Mouse (Mus musculus) embryonic facial prominence, embryonic 13.5 days (tissue): ENCODE results near the gene Trappc3. TPM values are rescaled to one million over a fixed set of nuclear protein-coding genes. Genes with fewer than 3 reads are reported as not detected.

Experiments used
- ATAC-seq: fragments of 200-750 bp; cut with Nextera tagmentation; 2 replicates; pipeline ENCODE4 v1.8.0; 2017; ENCODE audit warnings: low read depth; ENCODE audit not compliant: insufficient number of reproducible peaks, insufficient read depth, low FRiP score, low TSS enrichment
- H3K27ac ChIP-seq: fragments of 300-500 bp; sonication (generic); 2 replicates; pipeline ENCODE4 v1.5.1; 2015; ENCODE audit warnings: moderate library complexity, mild to moderate bottlenecking, inconsistent platforms
- H3K27me3 ChIP-seq: fragments of 300-500 bp; sonication (generic); 2 replicates; pipeline ENCODE4 v1.6.1; 2015; ENCODE audit warnings: mild to moderate bottlenecking, inconsistent platforms
- H3K36me3 ChIP-seq: fragments of 300-500 bp; sonication (generic); 2 replicates; pipeline ENCODE4 v1.6.1; 2015; ENCODE audit warnings: mild to moderate bottlenecking, inconsistent platforms
- H3K4me1 ChIP-seq: fragments of 300-500 bp; sonication (generic); 2 replicates; pipeline ENCODE4 v1.6.1; 2015; ENCODE audit warnings: inconsistent platforms
- H3K4me2 ChIP-seq: fragments of 300-500 bp; sonication (generic); 2 replicates; pipeline ENCODE4 v1.6.1; 2015; ENCODE audit warnings: moderate library complexity, mild to moderate bottlenecking, inconsistent platforms
- H3K4me3 ChIP-seq: fragments of 300-500 bp; sonication (generic); 2 replicates; pipeline ENCODE4 v1.5.1; 2015; ENCODE audit warnings: mild to moderate bottlenecking, inconsistent platforms
- H3K9ac ChIP-seq: fragments of 300-500 bp; sonication (generic); 2 replicates; pipeline ENCODE4 v1.6.1; 2015; ENCODE audit warnings: mild to moderate bottlenecking, inconsistent platforms
- H3K9me3 ChIP-seq: fragments of 300-500 bp; sonication (generic); 2 replicates; pipeline ENCODE4 v1.6.1; 2016; ENCODE audit warnings: inconsistent platforms
- WGBS: fragments of 180-500 bp; shearing (Covaris S2); methylation state at CpG from one replicate; pipeline ENCODE4 v1.1.7; 2015; ENCODE audit warnings: mixed read lengths; 5-methylcytosine and 5-hydroxymethylcytosine counted together
- polyA plus RNA-seq: library from polyadenylated mRNA; unstranded; fragments of >200 nt; fragmentation: Nextera tagmentation; extraction: Ambion mirVana; gene quantifications from 2 replicates; pipeline ENCODE4 v1.2.1, GENCODE M21; 2015

Trappc3 gene
- polyA plus RNA-seq, 1 experiment from 2014 or later: 126 TPM

GRCm38 (mm10) chr4:126305428-126305827, 43.3 kb downstream of the Trappc3 start:
- ATAC-seq: no peak
- H3K4me3 ChIP-seq: no peak overlapping the region
- WGBS: 91% methylated on average over 1 of the region's 1 CpGs

GRCm38 (mm10) chr4:126306058-126306457, 43.9 kb downstream of the Trappc3 start:
- peaks cover 23% of the 10 kb centered on the region for H3K27me3 ChIP-seq
- H3K4me2 ChIP-seq: no peak overlapping the region
- peaks cover 4% of the 10 kb centered on the region; the same call in 1 of the 2 replicates for H3K9me3 ChIP-seq
- WGBS: 88% methylated on average over 6 of the region's 6 CpGs
- H3K36me3 ChIP-seq: 0 out of 2 replicates have a peak, but pooled peaks cover 11% of the 10 kb centered on the region
- peaks cover 26% of the 10 kb centered on the region for H3K4me1 ChIP-seq
- no peak overlapping the region for H3K9ac ChIP-seq
- H3K4me3 ChIP-seq: no peak overlapping the region
- ATAC-seq: no peak
- no peak overlapping the region for H3K27ac ChIP-seq

More at GRCm38 (mm10) chr4:126305428-126305827, 43.3 kb downstream of the Trappc3 start:
- Histone ChIP-seq H3K9ac (no peak overlapping the region), H3K27me3 (peaks cover 28% of the 10 kb centered on the region), H3K36me3 (0 out of 2 replicates have a peak, but pooled peaks cover 7% of the 10 kb centered on the region), H3K27ac (no peak overlapping the region), H3K4me2 (no peak overlapping the region), H3K9me3 (peaks cover 4% of the 10 kb centered on the region; the same call in 1 of the 2 replicates), H3K4me1 (peaks cover 31% of the 10 kb centered on the region)

DNA sequence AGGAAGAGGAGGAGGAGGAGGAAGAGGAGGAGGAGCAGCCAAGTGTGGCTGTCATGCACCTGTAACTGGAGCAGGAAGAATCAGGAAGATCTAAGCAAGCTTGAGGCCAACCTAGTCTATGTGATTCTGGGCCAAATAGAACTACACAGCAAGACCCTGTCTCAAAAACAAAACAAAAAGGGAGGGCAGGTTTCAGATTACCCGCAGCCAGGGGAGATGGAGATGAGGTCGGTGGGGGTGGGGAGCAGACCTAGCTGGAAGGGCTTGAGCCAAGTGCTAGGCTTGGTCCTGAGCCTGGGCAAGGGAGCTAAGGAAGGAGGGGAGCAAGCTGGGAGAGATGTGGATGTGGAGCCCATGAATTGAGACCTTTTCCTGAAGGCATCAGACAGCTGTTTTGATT, 44.7 kb downstream of the Trappc3 start:
- Histone ChIP-seq H3K9me3 (peaks cover 4% of the 10 kb centered on the region; the same call in 1 of the 2 replicates), H3K27ac (no peak overlapping the region), H3K4me1 (peaks cover 26% of the 10 kb centered on the region), H3K4me2 (no peak overlapping the region), H3K9ac (no peak overlapping the region), H3K36me3 (peaks cover 11% of the 10 kb centered on the region; the same call in 1 of the 2 replicates), H3K27me3 (peaks cover 15% of the 10 kb centered on the region), H3K4me3 (no peak overlapping the region)
- 5% methylated on average over 2 of the region's 2 CpGs for WGBS
- ATAC-seq: no peak

DNA sequence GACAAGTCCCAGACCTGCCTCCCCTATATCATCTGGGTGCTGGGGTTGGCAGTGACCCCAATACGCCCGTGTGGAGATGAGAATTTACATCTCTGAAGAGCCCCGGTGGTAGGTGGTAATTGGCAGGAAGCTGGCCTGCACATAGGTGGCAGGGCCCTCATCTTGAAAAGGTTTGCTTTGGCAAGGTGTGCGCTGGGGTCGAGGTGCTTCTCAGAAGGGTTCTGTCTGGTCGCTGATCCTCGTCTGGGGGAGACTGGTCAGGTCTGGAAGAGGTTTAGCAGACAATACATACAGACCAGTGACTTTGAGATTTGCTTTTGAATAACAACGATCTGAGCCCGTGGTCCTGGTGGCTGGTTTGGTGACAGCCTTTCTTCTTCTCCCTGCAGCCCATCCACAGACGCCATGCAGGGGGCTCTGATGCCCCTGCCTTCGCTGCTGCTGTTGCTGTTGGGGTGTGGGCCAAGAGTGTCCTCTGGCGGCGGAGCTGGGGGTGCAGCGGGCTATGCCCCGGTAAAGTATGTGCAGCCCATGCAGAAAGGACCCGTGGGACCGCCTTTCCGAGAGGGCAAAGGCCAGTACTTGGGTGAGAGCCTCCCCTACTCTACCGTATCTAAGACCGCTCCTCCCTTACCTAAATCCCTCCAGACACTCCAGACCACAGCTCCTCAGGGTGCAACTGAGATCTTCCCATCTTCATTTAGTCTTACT, 47.2 kb downstream of the Trappc3 start:
- Histone ChIP-seq H3K9me3 (peaks cover 4% of the 10 kb centered on the region; the same call in 1 of the 2 replicates), H3K9ac (peak overlapping the region; percentile 40), H3K27ac (no peak overlapping the region), H3K4me1 (peaks cover 44% of the 10 kb centered on the region), H3K27me3 (no peaks in the 10 kb centered on the region), H3K4me3 (peak overlapping the region; percentile 18; the same call in 1 of the 2 replicates), H3K36me3 (peaks cover 7% of the 10 kb centered on the region; the same call in 1 of the 2 replicates), H3K4me2 (peak overlapping the region; percentile 52)
- 18% methylated on average over 20 of the region's 20 CpGs for WGBS
- ATAC-seq: no peak; the same call in 1 of the 2 replicates

- peaks cover 49% of the 10 kb centered on the region for H3K4me1 ChIP-seq
- 0 out of 2 replicates have a peak overlapping the region, but pooled peaks have one; percentile 40 for H3K9ac ChIP-seq
- peak; percentile 48; the same call in 1 of the 2 replicates for ATAC-seq
- peaks cover 7% of the 10 kb centered on the region; the same call in 1 of the 2 replicates for H3K36me3 ChIP-seq
- WGBS: 1% methylated on average over 7 of the region's 7 CpGs
- no peak overlapping the region for H3K27ac ChIP-seq
- peak overlapping the region; percentile 18; the same call in 1 of the 2 replicates for H3K4me3 ChIP-seq
- peaks cover 4% of the 10 kb centered on the region; the same call in 1 of the 2 replicates for H3K9me3 ChIP-seq
- no peaks in the 10 kb centered on the region for H3K27me3 ChIP-seq
- H3K4me2 ChIP-seq: peak overlapping the region; percentile 52
These were observed 47.8 kb downstream of the Trappc3 start for GRCm38 (mm10) chr4:126309922-126310309.

DNA sequence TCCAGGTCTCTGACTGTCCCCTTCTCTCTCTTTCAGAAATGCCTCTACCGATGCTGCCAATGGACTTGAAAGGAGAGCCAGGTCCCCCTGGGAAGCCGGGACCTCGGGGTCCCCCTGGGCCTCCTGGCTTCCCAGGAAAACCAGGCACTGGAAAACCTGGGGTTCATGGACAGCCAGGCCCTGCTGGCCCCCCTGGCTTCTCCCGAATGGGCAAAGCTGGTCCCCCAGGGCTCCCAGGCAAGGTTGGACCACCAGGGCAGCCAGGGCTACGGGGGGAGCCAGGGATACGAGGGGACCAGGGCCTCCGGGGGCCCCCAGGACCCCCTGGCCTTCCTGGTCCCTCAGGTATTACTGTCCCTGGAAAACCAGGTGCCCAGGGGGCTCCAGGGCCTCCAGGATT, 48.2 kb downstream of the Trappc3 start:
- peaks cover 52% of the 10 kb centered on the region for H3K4me1 ChIP-seq
- H3K27me3 ChIP-seq: no peaks in the 10 kb centered on the region
- H3K9me3 ChIP-seq: peaks cover 4% of the 10 kb centered on the region; the same call in 1 of the 2 replicates
- no peak for ATAC-seq
- no peak overlapping the region for H3K4me3 ChIP-seq
- WGBS: 70% methylated on average over 7 of the region's 7 CpGs
- no peak overlapping the region for H3K4me2 ChIP-seq
- no peak overlapping the region for H3K27ac ChIP-seq
- H3K9ac ChIP-seq: no peak overlapping the region
- peaks cover 7% of the 10 kb centered on the region for H3K36me3 ChIP-seq

GRCm38 (mm10) chr4:126311566-126312200, 49.6 kb downstream of the Trappc3 start:
- no peak overlapping the region for H3K4me3 ChIP-seq
- peak overlapping the region; percentile 88; the same call in 1 of the 2 replicates for H3K27ac ChIP-seq
- H3K36me3 ChIP-seq: peaks cover 21% of the 10 kb centered on the region
- ATAC-seq: no peak
- 92% methylated on average over 16 of the region's 16 CpGs for WGBS
- H3K9ac ChIP-seq: no peak overlapping the region
- no peak overlapping the region for H3K4me2 ChIP-seq
- H3K27me3 ChIP-seq: no peaks in the 10 kb centered on the region
- no peaks in the 10 kb centered on the region for H3K9me3 ChIP-seq
- H3K4me1 ChIP-seq: peaks cover 63% of the 10 kb centered on the region

- 20% methylated on average over 5 of the region's 5 CpGs for WGBS
- H3K4me3 ChIP-seq: no peak overlapping the region
- no peaks in the 10 kb centered on the region for H3K9me3 ChIP-seq
- no peaks in the 10 kb centered on the region for H3K27me3 ChIP-seq
- ATAC-seq: 0 out of 2 replicates have a peak, but pooled peaks have one; percentile 17
- H3K4me2 ChIP-seq: peak overlapping the region; percentile 7; the same call in 1 of the 2 replicates
- H3K4me1 ChIP-seq: peaks cover 63% of the 10 kb centered on the region
- H3K27ac ChIP-seq: peak overlapping the region; percentile 88
- no peak overlapping the region for H3K9ac ChIP-seq
- peaks cover 36% of the 10 kb centered on the region for H3K36me3 ChIP-seq
These were observed 51.1 kb downstream of the Trappc3 start for GRCm38 (mm10) chr4:126313202-126313601.

DNA sequence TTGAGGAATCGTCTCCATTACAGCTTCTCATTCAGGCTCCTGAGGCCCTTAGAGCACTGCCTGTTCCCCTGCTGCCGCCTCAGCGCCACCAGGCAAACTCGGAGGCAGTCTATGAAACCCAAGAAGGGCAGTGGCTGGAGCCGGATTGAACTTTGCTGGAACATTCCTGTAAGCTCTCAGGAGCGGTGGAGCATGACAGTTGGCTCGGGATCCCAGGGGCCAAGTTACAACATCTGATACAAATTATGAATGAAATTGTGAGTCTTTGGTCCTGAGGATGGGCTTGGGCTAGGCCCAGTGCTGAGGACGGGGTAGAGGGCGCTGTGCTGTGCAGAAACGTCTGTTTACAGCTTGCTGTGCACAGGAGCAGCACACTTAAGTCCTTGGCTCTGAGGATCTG, 52.3 kb downstream of the Trappc3 start:
- Histone ChIP-seq H3K4me1 (peaks cover 59% of the 10 kb centered on the region), H3K4me2 (peak overlapping the region; percentile 33), H3K9me3 (no peaks in the 10 kb centered on the region), H3K4me3 (no peak overlapping the region), H3K27me3 (no peaks in the 10 kb centered on the region), H3K36me3 (peaks cover 42% of the 10 kb centered on the region), H3K27ac (peak overlapping the region; percentile 88), H3K9ac (no peak overlapping the region; the same call in 1 of the 2 replicates)
- 14% methylated on average over 10 of the region's 10 CpGs for WGBS
- peak; percentile 27; the same call in 1 of the 2 replicates for ATAC-seq

- WGBS: 43% methylated on average over 5 of the region's 5 CpGs
- Histone ChIP-seq H3K9ac (no peak overlapping the region), H3K4me1 (peaks cover 65% of the 10 kb centered on the region), H3K4me2 (no peak overlapping the region), H3K27ac (peak overlapping the region; percentile 62), H3K36me3 (peaks cover 37% of the 10 kb centered on the region), H3K4me3 (no peak overlapping the region), H3K27me3 (no peaks in the 10 kb centered on the region), H3K9me3 (no peaks in the 10 kb centered on the region)
- ATAC-seq: no peak
These were observed 53.8 kb downstream of the Trappc3 start for GRCm38 (mm10) chr4:126315931-126316330.

DNA sequence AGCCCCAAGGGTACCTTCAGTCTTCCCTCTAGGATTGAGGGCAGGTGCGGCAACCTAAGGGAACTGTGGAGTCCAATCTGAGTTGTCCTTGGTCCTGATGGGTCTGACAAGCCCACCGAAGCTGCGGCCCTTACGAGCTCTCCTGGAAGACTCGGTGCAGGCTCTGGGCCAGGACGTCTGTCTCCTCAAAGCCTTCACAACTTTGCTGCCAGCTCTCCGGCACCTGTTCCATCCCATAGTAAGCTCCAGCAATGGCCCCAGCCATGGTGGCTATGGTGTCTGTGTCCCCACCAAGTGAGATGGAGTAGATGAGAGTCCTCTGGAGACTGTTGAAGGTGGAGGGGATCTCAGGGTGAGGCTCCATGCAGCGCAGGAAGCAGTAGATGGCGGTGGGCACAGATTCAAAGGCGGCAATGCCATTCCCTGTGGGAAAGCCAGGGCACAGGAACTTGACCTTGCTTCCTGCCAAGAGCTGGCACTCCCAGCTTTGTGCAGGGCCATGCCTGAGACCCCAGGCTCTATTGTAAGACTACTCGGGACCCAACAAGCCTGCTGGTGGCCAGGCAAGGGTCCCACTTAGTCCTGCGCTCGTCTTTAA, 54.4 kb downstream of the Trappc3 start:
- Histone ChIP-seq H3K36me3 (peaks cover 37% of the 10 kb centered on the region), H3K27me3 (no peaks in the 10 kb centered on the region), H3K9ac (no peak overlapping the region), H3K4me1 (peaks cover 60% of the 10 kb centered on the region), H3K9me3 (no peaks in the 10 kb centered on the region), H3K27ac (peak overlapping the region; percentile 62; the same call in 1 of the 2 replicates), H3K4me3 (no peak overlapping the region), H3K4me2 (no peak overlapping the region)
- no peak for ATAC-seq
- 88% methylated on average over 13 of the region's 13 CpGs for WGBS
